ENCODE assay signal across 25 mouse cellular contexts in genomic region chr17:67941026-67941425, GRCm38 (mm10).
A peak's percentile ranks its signal among the peaks of the same experiment; 100 is the strongest.
DNase-seq lines count a peak whose midpoint lies in the region; ATAC-seq lines count a peak whose summit lies in the region.
"Had no signal": no experiment of that assay in that cellular context is flagged by ENCODE, and none has a peak within 500 bp of the region (broad histone marks: within the 10 kb centered on the region; RNA-seq: fewer than 3 reads in every experiment).

No protein-coding gene starts in this region.

- no peak for ATAC-seq in erythroid progenitor cell, adult 5-6 weeks (replicated peaks; ENCODE audit: low FRiP score, poor library complexity, severe bottlenecking)
- ATAC-seq: activated CD4-positive, CD25-positive, alpha-beta regulatory T cell, adult 4 months; CD4-positive, CD25-positive, alpha-beta regulatory T cell, adult 4 months; forebrain, embryonic 13.5 days; forebrain, postnatal 0 days; hindbrain, postnatal 0 days; Patski had no signal

- H3K27me3 ChIP-seq in limb, embryonic 10.5 days (ENCODE audit: low read depth, poor library complexity, severe bottlenecking), result no peaks in the 10 kb centered on the region
- H3K27me3 ChIP-seq: embryonic facial prominence, embryonic 13.5 days; forebrain, embryonic 13.5 days; heart, embryonic 15.5 days; hindbrain, embryonic 13.5 days; Patski had no signal

- H3K9me3 ChIP-seq in limb, embryonic 10.5 days (replicated peaks), result no peaks in the 10 kb centered on the region
- H3K9me3 ChIP-seq: embryonic facial prominence, embryonic 13.5 days; forebrain, embryonic 13.5 days; heart, embryonic 15.5 days; hindbrain, embryonic 13.5 days had no signal

- peaks cover 23% of the 10 kb centered on the region for H3K36me3 ChIP-seq in limb, embryonic 10.5 days
- H3K36me3 ChIP-seq: embryonic facial prominence, embryonic 13.5 days; G1E; heart, embryonic 15.5 days; hindbrain, embryonic 13.5 days had no signal

- DNase-seq in gastrocnemius, adult 18-20 months (ENCODE audit: low spot score), result peak; percentile 3
- DNase-seq in gastrocnemius, adult 8-10 months (ENCODE audit: low spot score in 2 of 2), result no peak
- DNase-seq in 3134 (ENCODE audit: extremely low read depth, insufficient read length, low spot score) (peak; percentile 31), NIH3T3 (ENCODE audit: low read depth) (peak; percentile 66)
- DNase-seq in adrenal gland, postnatal 14 days, result peak; percentile 47
- DNase-seq in left cerebral cortex, postnatal 36 days (ENCODE audit: low spot score in 2 of 2), result no peak
- no peak for DNase-seq in limb, embryonic 10.5 days (ENCODE audit: low spot score)
- DNase-seq: cerebellum, adult 11-12 months; cerebellum, adult 9-11 months; cerebellum, postnatal 36 days; forebrain, postnatal 0 days; heart, adult 18-20 months; heart, postnatal 14 days; kidney, adult 11 months; kidney, adult 9 months had no signal

- H3K4me3 ChIP-seq in limb, embryonic 10.5 days, result no peak overlapping the region
- H3K4me3 ChIP-seq: embryonic facial prominence, embryonic 13.5 days; forebrain, embryonic 13.5 days; heart, embryonic 15.5 days; hindbrain, embryonic 13.5 days had no signal

- H3K27ac ChIP-seq in limb, embryonic 10.5 days, result no peak overlapping the region
- H3K27ac ChIP-seq: embryonic facial prominence, embryonic 13.5 days; forebrain, embryonic 13.5 days; heart, embryonic 15.5 days; hindbrain, embryonic 13.5 days; hindbrain, postnatal 0 days had no signal

- H3K4me1 ChIP-seq in limb, embryonic 10.5 days, result peaks cover 18% of the 10 kb centered on the region
- H3K4me1 ChIP-seq: forebrain, embryonic 13.5 days had no signal

- intact Hi-C loops in left cerebral cortex, postnatal 36 days (cut with DNase I), result no loop called here

- WGBS in limb, embryonic 10.5 days, result 96% methylated on average over 6 of the region's 6 CpGs

Comparison
In these comparisons a context has a peak if more than half of its experiments do, and no peak if none do; other contexts are left out.
1. DNase-seq: peak in gastrocnemius, adult 18-20 months (single experiment), 3134 (single experiment), NIH3T3 (single experiment) and adrenal gland, postnatal 14 days (single experiment); none in gastrocnemius, adult 8-10 months (0 of 2), left cerebral cortex, postnatal 36 days (0 of 2) and limb, embryonic 10.5 days (single experiment).